Mouse (Mus musculus): Measurements from ENCODE around the gene Cd27.

GRCm38 (mm10) chr6:125197166-125197565, 39.6 kb downstream of the Cd27 start:
- no peak for TF ChIP-seq CHD2 (IDR thresholded peaks at IDR 0.05; ENCODE audit: low read depth, low read length)
- TF ChIP-seq ZNF384 (IDR thresholded peaks at IDR 0.05; ENCODE audit: low read depth, low read length), result no peak
- no peak for TF ChIP-seq ZC3H11A (IDR thresholded peaks at IDR 0.05; ENCODE audit: borderline replicate concordance, low read depth, low read length)
- TF ChIP-seq MAFK (IDR thresholded peaks at IDR 0.05; ENCODE audit: insufficient read depth, low read depth, low read length), result no peak
- no peak for TF ChIP-seq HCFC1 (IDR thresholded peaks at IDR 0.05; ENCODE audit: borderline replicate concordance, insufficient read depth, low read length)
